Mouse (Mus musculus): Measurements from ENCODE around the gene Matn4.

DNA sequence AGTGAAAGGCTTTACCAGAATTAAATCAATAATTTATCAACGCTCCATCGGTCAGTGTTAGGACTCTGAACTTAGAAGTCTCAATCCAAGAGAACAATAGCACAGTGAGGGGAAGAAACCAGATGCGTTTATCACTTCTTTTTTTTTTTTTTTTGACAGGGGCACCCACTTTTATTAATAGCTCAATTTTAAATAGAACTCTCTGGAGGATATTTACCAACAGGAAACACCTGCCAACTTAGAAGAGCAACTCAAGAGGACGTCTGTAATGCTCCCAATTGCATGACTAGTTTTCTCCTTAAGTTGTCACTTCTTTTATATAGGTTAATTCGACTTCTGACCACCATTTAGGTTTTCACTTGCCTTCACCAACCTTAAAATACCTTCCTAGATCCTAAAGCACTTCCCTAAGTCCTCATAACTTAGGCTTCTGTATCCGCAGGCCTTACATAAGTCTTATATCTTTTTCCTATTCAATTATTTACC, 36.3 kb downstream of the Matn4 start:
- no peak for TF ChIP-seq POLR2A (IDR thresholded peaks at IDR 0.05; ENCODE audit: control insufficient read depth, extremely low read depth, insufficient read depth, low read length, poor library complexity)
- no peak for TF ChIP-seq CTCF (IDR thresholded peaks at IDR 0.05; ENCODE audit: borderline replicate concordance, control insufficient read depth, extremely low read depth, insufficient read depth, low read length, poor library complexity)
